Comparison of ENCODE assay signal across 22 mouse cellular contexts in the genomic region with DNA sequence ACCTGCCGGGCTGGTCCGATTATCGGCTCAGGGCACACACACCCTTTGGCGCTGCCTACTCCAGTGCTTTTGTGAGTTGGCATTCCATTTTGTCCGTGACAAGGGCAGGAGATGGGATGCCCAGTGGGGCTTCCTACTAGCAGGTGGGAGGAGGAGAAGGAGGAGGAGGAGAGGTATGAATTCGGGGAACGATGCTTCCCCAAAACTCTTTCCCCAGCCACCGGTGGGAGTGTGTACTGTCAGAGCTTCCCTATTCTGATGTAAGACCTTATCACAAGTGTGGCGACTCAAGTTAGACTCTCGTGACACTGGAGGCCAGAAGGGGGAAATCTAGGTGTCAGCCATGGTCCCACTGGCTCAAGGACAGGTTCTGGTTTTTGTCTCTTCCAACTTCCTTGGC. TPM values are rescaled to one million over a fixed set of nuclear protein-coding genes. Genes with fewer than 3 reads are reported as not detected.
DNase-seq lines count a peak whose midpoint lies in the region; ATAC-seq and TF ChIP-seq lines count a peak whose summit lies in the region.
"Had no signal": no experiment of that assay in that cellular context is flagged by ENCODE, and none has a peak within 500 bp of the region (broad histone marks: within the 10 kb centered on the region; RNA-seq: fewer than 3 reads in every experiment).

No protein-coding gene starts in this region.

- H3K4me1 ChIP-seq in lung, postnatal 0 days (ENCODE audit: insufficient read depth, low read depth, low read length): 0 out of 2 replicates have a peak, but pooled peaks cover 3% of the 10 kb centered on the region
- no peaks in the 10 kb centered on the region for H3K4me1 ChIP-seq in forebrain, embryonic 15.5 days
- no peaks in the 10 kb centered on the region for H3K4me1 ChIP-seq in midbrain, embryonic 14.5 days (ENCODE audit: control insufficient read depth, insufficient read depth, low read length)
- H3K4me1 ChIP-seq: forebrain, embryonic 13.5 days; hindbrain, embryonic 15.5 days had no signal

- H3K9ac ChIP-seq in lung, postnatal 0 days (replicated peaks; ENCODE audit: low read depth): no peak overlapping the region
- H3K9ac ChIP-seq in forebrain, embryonic 15.5 days (replicated peaks): no peak overlapping the region
- no peak overlapping the region for H3K9ac ChIP-seq in midbrain, embryonic 14.5 days (replicated peaks; ENCODE audit: low read length)
- H3K9ac ChIP-seq: forebrain, embryonic 13.5 days; hindbrain, embryonic 15.5 days had no signal

- no peaks in the 10 kb centered on the region for H3K9me3 ChIP-seq in lung, postnatal 0 days (ENCODE audit: low read length)
- H3K9me3 ChIP-seq in forebrain, embryonic 15.5 days: no peaks in the 10 kb centered on the region
- no peaks in the 10 kb centered on the region for H3K9me3 ChIP-seq in midbrain, embryonic 14.5 days (ENCODE audit: control insufficient read depth, low read length)
- H3K9me3 ChIP-seq: embryonic facial prominence, embryonic 10.5 days; forebrain, embryonic 13.5 days; heart, embryonic 10.5 days; hindbrain, embryonic 10.5 days; hindbrain, embryonic 15.5 days had no signal

- no peaks in the 10 kb centered on the region for H3K27me3 ChIP-seq in lung, postnatal 0 days (replicated peaks; ENCODE audit: insufficient read depth, low read length)
- H3K27me3 ChIP-seq in forebrain, embryonic 15.5 days: no peaks in the 10 kb centered on the region
- no peaks in the 10 kb centered on the region for H3K27me3 ChIP-seq in midbrain, embryonic 14.5 days (ENCODE audit: control insufficient read depth, insufficient read depth, low read length)
- H3K27me3 ChIP-seq: forebrain, embryonic 13.5 days; hindbrain, embryonic 15.5 days had no signal

- no peaks in the 10 kb centered on the region for H3K36me3 ChIP-seq in lung, postnatal 0 days (ENCODE audit: insufficient read depth, low read length)
- no peaks in the 10 kb centered on the region for H3K36me3 ChIP-seq in forebrain, embryonic 15.5 days
- no peaks in the 10 kb centered on the region for H3K36me3 ChIP-seq in midbrain, embryonic 14.5 days (ENCODE audit: control insufficient read depth, insufficient read depth, low read length)
- H3K36me3 ChIP-seq: embryonic facial prominence, embryonic 10.5 days; heart, embryonic 10.5 days; hindbrain, embryonic 10.5 days; hindbrain, embryonic 15.5 days had no signal

- no peak overlapping the region for H3K4me3 ChIP-seq in lung, postnatal 0 days (ENCODE audit: low read depth, low read length)
- no peak overlapping the region for H3K4me3 ChIP-seq in forebrain, embryonic 15.5 days
- H3K4me3 ChIP-seq in midbrain, embryonic 14.5 days (replicated peaks; ENCODE audit: low read depth, low read length): no peak overlapping the region
- H3K4me3 ChIP-seq: embryonic facial prominence, embryonic 10.5 days; forebrain, embryonic 13.5 days; heart, embryonic 10.5 days; hindbrain, embryonic 10.5 days; hindbrain, embryonic 15.5 days had no signal

- ATAC-seq in lung, postnatal 0 days: no peak
- ATAC-seq in hematopoietic stem cell, adult 5-6 weeks (replicated peaks in 1 of 2; ENCODE audit: insufficient read depth in 1 of 2, low FRiP score in 2 of 2, low TSS enrichment in 1 of 2, low read depth in 1 of 2, poor library complexity in 2 of 2, severe bottlenecking in 2 of 2): peak; percentile 27 to 55; a peak in 1 of 4 replicates
- ATAC-seq in neutrophil, adult 5-6 weeks (ENCODE audit: extremely low read depth, insufficient number of reproducible peaks, low FRiP score, poor library complexity, severe bottlenecking): peak; percentile 47; the same call in 1 of the 2 replicates
- ATAC-seq in forebrain, embryonic 15.5 days (replicated peaks): no peak
- no peak for ATAC-seq in midbrain, embryonic 14.5 days (ENCODE audit: low FRiP score, low TSS enrichment)
- ATAC-seq: CD4-positive, CD25-positive, alpha-beta regulatory T cell, adult 4 months; forebrain, embryonic 13.5 days had no signal

- no peak overlapping the region for H3K27ac ChIP-seq in lung, postnatal 0 days (ENCODE audit: low read length)
- no peak overlapping the region for H3K27ac ChIP-seq in forebrain, embryonic 15.5 days (replicated peaks)
- no peak overlapping the region for H3K27ac ChIP-seq in midbrain, embryonic 14.5 days (replicated peaks; ENCODE audit: low read depth, low read length)
- H3K27ac ChIP-seq: embryonic facial prominence, embryonic 10.5 days; forebrain, embryonic 13.5 days; heart, embryonic 10.5 days; hindbrain, embryonic 10.5 days; hindbrain, embryonic 15.5 days had no signal

- no peak overlapping the region for H3K4me2 ChIP-seq in lung, postnatal 0 days (replicated peaks; ENCODE audit: low read depth, low read length)
- no peak overlapping the region for H3K4me2 ChIP-seq in forebrain, embryonic 15.5 days (replicated peaks)
- H3K4me2 ChIP-seq in midbrain, embryonic 14.5 days (ENCODE audit: low read length): no peak overlapping the region
- H3K4me2 ChIP-seq: forebrain, embryonic 13.5 days; hindbrain, embryonic 15.5 days had no signal

- no peak for TF ChIP-seq CTCF in lung, postnatal 0 days (IDR thresholded peaks at IDR 0.05)

- WGBS in lung, postnatal 0 days: 70% methylated on average over 10 of the region's 10 CpGs
- WGBS in forebrain, embryonic 15.5 days: 73% methylated on average over 10 of the region's 10 CpGs
- 87% methylated on average over 10 of the region's 10 CpGs for WGBS in midbrain, embryonic 14.5 days

- no peak for TF ChIP-seq EP300 in lung, postnatal 0 days (IDR thresholded peaks at IDR 0.05)

- peak; percentile 8 for DNase-seq in lung, postnatal 0 days (ENCODE audit: low spot score)
- no peak for DNase-seq in lung, postnatal 36 days
- no peak for DNase-seq in midbrain, embryonic 14.5 days
- DNase-seq in ovary, adult 18-20 months (ENCODE audit: low spot score): no peak
- DNase-seq: adrenal gland, postnatal 10 days; B cell, adult 2 months; cerebellum, adult 11-12 months; cerebellum, adult 9-11 months; cerebellum, postnatal 36 days; gastrocnemius, postnatal 36 days; heart, adult 18-20 months; heart, postnatal 10 days had no signal

RNA-seq across cellular contexts. Expression of a gene that starts 4.5 kb away (rescaled TPM):
- 0.53 and 0.55 TPM in 2 replicates for polyA plus RNA-seq in lung, postnatal 0 days (2015; fragmentation: Nextera tagmentation; extraction: Ambion mirVana)
- not detected in 2 replicates for total RNA-seq in hematopoietic stem cell, adult 5-6 weeks (2017)
- not detected in 2 replicates for total RNA-seq in neutrophil, adult 5-6 weeks (2017)
- polyA plus RNA-seq in forebrain, embryonic 15.5 days (2015; fragmentation: Nextera tagmentation; extraction: Ambion mirVana): 0.24 and 0.29 TPM in 2 replicates
- 0.08 and 0.41 TPM in 2 replicates for polyA plus RNA-seq in midbrain, embryonic 14.5 days (2014; fragmentation: Nextera tagmentation; extraction: Ambion mirVana)
- polyA plus RNA-seq: CD4-positive, CD25-positive, alpha-beta regulatory T cell, adult 4 months; heart, embryonic 10.5 days; hindbrain, embryonic 10.5 days had no signal

RNA-seq across cellular contexts. Expression of a gene that starts 19.0 kb away (rescaled TPM):
- 3.7 and 5.4 TPM in 2 replicates for polyA plus RNA-seq in lung, postnatal 0 days (2015; fragmentation: Nextera tagmentation; extraction: Ambion mirVana)
- total RNA-seq in hematopoietic stem cell, adult 5-6 weeks (2017): 9.5 and 10.4 TPM in 2 replicates
- 78.9 and 82.9 TPM in 2 replicates for total RNA-seq in neutrophil, adult 5-6 weeks (2017)
- polyA plus RNA-seq in forebrain, embryonic 15.5 days (2015; fragmentation: Nextera tagmentation; extraction: Ambion mirVana): not detected in 2 replicates
- 0.11 TPM in 1 of 2 replicates, not detected in the other for polyA plus RNA-seq in midbrain, embryonic 14.5 days (2014; fragmentation: Nextera tagmentation; extraction: Ambion mirVana)
- polyA plus RNA-seq: embryonic facial prominence, embryonic 10.5 days; forebrain, embryonic 13.5 days; heart, embryonic 10.5 days; heart, embryonic 14.5 days; hindbrain, embryonic 15.5 days had no signal

RNA-seq across cellular contexts. Expression of a gene that starts 22.6 kb away (rescaled TPM):
- polyA plus RNA-seq in lung, postnatal 0 days (2015; fragmentation: Nextera tagmentation; extraction: Ambion mirVana): 70.7 and 87.3 TPM in 2 replicates
- 79.2 and 86.1 TPM in 2 replicates for total RNA-seq in hematopoietic stem cell, adult 5-6 weeks (2017)
- 23.0 and 27.9 TPM in 2 replicates for total RNA-seq in neutrophil, adult 5-6 weeks (2017)
- 143 and 146 TPM in 2 replicates for polyA plus RNA-seq in forebrain, embryonic 15.5 days (2015; fragmentation: Nextera tagmentation; extraction: Ambion mirVana)
- 118 and 132 TPM in 2 replicates for polyA plus RNA-seq in midbrain, embryonic 14.5 days (2014; fragmentation: Nextera tagmentation; extraction: Ambion mirVana)

RNA-seq across cellular contexts. Expression of a gene that starts 42.9 kb away (rescaled TPM):
- polyA plus RNA-seq in lung, postnatal 0 days (2015; fragmentation: Nextera tagmentation; extraction: Ambion mirVana): 0.24 and 1.2 TPM in 2 replicates
- total RNA-seq in hematopoietic stem cell, adult 5-6 weeks (2017): 2.9 and 4.6 TPM in 2 replicates
- 1.5 and 2.9 TPM in 2 replicates for total RNA-seq in neutrophil, adult 5-6 weeks (2017)
- polyA plus RNA-seq in forebrain, embryonic 15.5 days (2015; fragmentation: Nextera tagmentation; extraction: Ambion mirVana): 1.8 and 3.7 TPM in 2 replicates
- polyA plus RNA-seq in midbrain, embryonic 14.5 days (2014; fragmentation: Nextera tagmentation; extraction: Ambion mirVana): 2.0 and 2.3 TPM in 2 replicates
- total RNA-seq: adrenal gland, postnatal 10 days had no signal

RNA-seq across cellular contexts. Expression of a gene that starts 46.1 kb away (rescaled TPM):
- polyA plus RNA-seq in lung, postnatal 0 days (2015; fragmentation: Nextera tagmentation; extraction: Ambion mirVana): 5.9 and 6.3 TPM in 2 replicates
- total RNA-seq in hematopoietic stem cell, adult 5-6 weeks (2017): 4.9 and 6.2 TPM in 2 replicates
- 5.8 and 8.6 TPM in 2 replicates for total RNA-seq in neutrophil, adult 5-6 weeks (2017)
- 3.5 and 5.8 TPM in 2 replicates for polyA plus RNA-seq in forebrain, embryonic 15.5 days (2015; fragmentation: Nextera tagmentation; extraction: Ambion mirVana)
- 4.3 and 4.6 TPM in 2 replicates for polyA plus RNA-seq in midbrain, embryonic 14.5 days (2014; fragmentation: Nextera tagmentation; extraction: Ambion mirVana)

Comparison
In these comparisons a context has a peak if more than half of its experiments do, and no peak if none do; other contexts are left out.
1. ATAC-seq: peak in hematopoietic stem cell, adult 5-6 weeks (2 of 2) and neutrophil, adult 5-6 weeks (single experiment); none in lung, postnatal 0 days (single experiment), forebrain, embryonic 15.5 days (single experiment) and midbrain, embryonic 14.5 days (single experiment).